Mouse (Mus musculus) ES-E14 (cell line): ENCODE measurements at regions not wholly inside any gene's neighbourhood (a gene's known extent, or its start where the extent isn't known, plus 50 kb on each side); places are given as distances from the start of the nearest gene placed in this dataset.

Experiments
- DNase-seq: peaks from one replicate; pipeline ENCODE4 v3.0.0-alpha.2; 2013; ENCODE audit warnings: low read depth, low spot score
- H3K27ac ChIP-seq: 2 replicates; pipeline ENCODE4 v1.5.1; 2012; ENCODE audit warnings: low read depth, mild to moderate bottlenecking, low read length, moderate library complexity, mixed read lengths; ENCODE audit not compliant: poor library complexity, insufficient read depth, severe bottlenecking
- H3K36me3 ChIP-seq: 2 replicates; pipeline ENCODE4 v1.6.1; 2012; ENCODE audit warnings: mild to moderate bottlenecking, low read length, moderate library complexity, mixed read lengths; ENCODE audit not compliant: control insufficient read depth, poor library complexity, insufficient read depth, severe bottlenecking
- H3K4me1 ChIP-seq, 2 experiments: fragments of 150-350 bp in 1 of 2; sonication (generic) in 1 of 2; 2 replicates each; pipeline ENCODE4 v1.6.1; 2012; ENCODE audit warnings: low read length in 2 of 2, mild to moderate bottlenecking in 1 of 2, mixed read lengths in 1 of 2; ENCODE audit not compliant: control insufficient read depth in 2 of 2, insufficient read depth in 2 of 2, poor library complexity in 1 of 2
- H3K4me3 ChIP-seq, 2 experiments: fragments of 150-350 bp in 1 of 2; sonication (generic) in 1 of 2; 2 replicates each; pipeline ENCODE4 v1.5.1; 2012; ENCODE audit warnings: low read length in 2 of 2, low read depth in 1 of 2, mild to moderate bottlenecking in 1 of 2, mixed read lengths in 1 of 2; ENCODE audit not compliant: insufficient read depth in 1 of 2, poor library complexity in 1 of 2, severe bottlenecking in 1 of 2
- H3K9ac ChIP-seq: 2 replicates; pipeline ENCODE4 v1.6.1; 2012; ENCODE audit warnings: low read depth, mild to moderate bottlenecking, low read length, mixed read lengths; ENCODE audit not compliant: poor library complexity, insufficient read depth, severe bottlenecking
- H3K9me3 ChIP-seq: fragments of 150-350 bp; sonication (generic); 2 replicates; pipeline ENCODE4 v1.6.1; 2012; ENCODE audit warnings: low read depth, mild to moderate bottlenecking, low read length; ENCODE audit not compliant: control insufficient read depth, insufficient read depth
- CHD2 ChIP-seq: IDR thresholded peaks from 2 replicates; pipeline ENCODE4 v1.6.1; 2014; ENCODE audit warnings: mild to moderate bottlenecking, low read depth, low read length, inconsistent platforms
- HCFC1 ChIP-seq: IDR thresholded peaks from 2 replicates; pipeline ENCODE4 v1.6.1; 2012; ENCODE audit warnings: low read length, inconsistent platforms, borderline replicate concordance; ENCODE audit not compliant: insufficient read depth
- MAFK ChIP-seq: IDR thresholded peaks from 2 replicates; pipeline ENCODE4 v1.6.1; 2014; ENCODE audit warnings: mild to moderate bottlenecking, low read depth, low read length, inconsistent platforms; ENCODE audit not compliant: insufficient read depth
- ZC3H11A ChIP-seq: IDR thresholded peaks from 2 replicates; pipeline ENCODE4 v1.6.1; 2012; ENCODE audit warnings: low read depth, mild to moderate bottlenecking, inconsistent platforms, low read length, borderline replicate concordance
- ZNF384 ChIP-seq: IDR thresholded peaks from 2 replicates; pipeline ENCODE4 v1.6.1; 2012; ENCODE audit warnings: low read depth, low read length, inconsistent platforms
- in situ Hi-C, 2 experiments: fragments of 600-800 bp; cut with MboI; formaldehyde crosslinking; loops; one replicate each; pipeline ENCODE4 v1.15.1; 2025; ENCODE audit warnings: low sequenced_read_pairs in 2 of 2, inconsistent platforms in 1 of 2; ENCODE audit not compliant: unreplicated experiment in 2 of 2

- H3K4me3 ChIP-seq = no peak overlapping the region
- no peak for TF ChIP-seq ZNF384
- no peak for TF ChIP-seq CHD2
- no peak for TF ChIP-seq ZC3H11A
- no peak for TF ChIP-seq MAFK
- TF ChIP-seq HCFC1 = no peak
- no peaks in the 10 kb centered on the region for H3K9me3 ChIP-seq
- in situ Hi-C loops = no loop called here
- H3K36me3 ChIP-seq = no peaks in the 10 kb centered on the region
- H3K4me1 ChIP-seq = peaks cover 0 to 2% of the 10 kb centered on the region in 2 experiments; a peak in 1 of 4 replicates
- no peak for DNase-seq
- no peak overlapping the region for H3K9ac ChIP-seq
- no peak overlapping the region for H3K27ac ChIP-seq
These were observed 178.5 kb downstream of the Gadd45g start for GRCm38 (mm10) chr13:52024832-52025481.

- Histone ChIP-seq H3K27ac (no peak overlapping the region), H3K4me3 (no peak overlapping the region), H3K4me1 (peaks cover 0 to 2% of the 10 kb centered on the region in 2 experiments; a peak in 1 of 4 replicates), H3K9ac (no peak overlapping the region), H3K9me3 (no peaks in the 10 kb centered on the region), H3K36me3 (no peaks in the 10 kb centered on the region)
- in situ Hi-C loops = no loop called here
- TF ChIP-seq ZNF384 (no peak), CHD2 (no peak), MAFK (no peak), ZC3H11A (no peak), HCFC1 (no peak)
- no peak for DNase-seq
These were observed 179.0 kb downstream of the Gadd45g start for GRCm38 (mm10) chr13:52025482-52025848.

GRCm38 (mm10) chr13:52026291-52026690 lies 179.8 kb downstream of the Gadd45g start:
- TF ChIP-seq CHD2 (no peak), ZC3H11A (no peak), ZNF384 (no peak), MAFK (no peak), HCFC1 (no peak)
- Histone ChIP-seq H3K9me3 (no peaks in the 10 kb centered on the region), H3K9ac (no peak overlapping the region), H3K4me1 (peaks cover 0 to 2% of the 10 kb centered on the region in 2 experiments; a peak in 1 of 4 replicates), H3K4me3 (no peak overlapping the region), H3K36me3 (no peaks in the 10 kb centered on the region), H3K27ac (no peak overlapping the region)
- no peak for DNase-seq
- in situ Hi-C loops = no loop called here

GRCm38 (mm10) chr13:52029868-52030422 lies 183.5 kb downstream of the Gadd45g start:
- DNase-seq = no peak
- Histone ChIP-seq H3K9me3 (no peaks in the 10 kb centered on the region), H3K4me1 (no peaks in the 10 kb centered on the region; a peak in 1 of 4 replicates), H3K9ac (no peak overlapping the region), H3K27ac (no peak overlapping the region), H3K4me3 (no peak overlapping the region), H3K36me3 (no peaks in the 10 kb centered on the region)
- TF ChIP-seq CHD2 (no peak), ZNF384 (no peak)
- in situ Hi-C loops = no loop called here

- Histone ChIP-seq H3K4me1 (no peaks in the 10 kb centered on the region), H3K9ac (no peak overlapping the region), H3K36me3 (no peaks in the 10 kb centered on the region), H3K9me3 (no peaks in the 10 kb centered on the region), H3K4me3 (no peak overlapping the region), H3K27ac (no peak overlapping the region)
- TF ChIP-seq ZNF384 (no peak), HCFC1 (no peak), CHD2 (no peak), ZC3H11A (no peak), MAFK (no peak)
- in situ Hi-C loops = no loop called here
- DNase-seq = no peak
These were observed 185.0 kb downstream of the Gadd45g start for GRCm38 (mm10) chr13:52031465-52031864.
